Mouse (Mus musculus) heart, embryonic 11.5 days (tissue): ENCODE measurements around the gene Gm4553. TPM values are rescaled to one million over a fixed set of nuclear protein-coding genes. Genes with fewer than 3 reads are reported as not detected.
"Not testable (repeated sequence)": the region's sequence is repeated elsewhere in the genome, so short reads cannot be mapped to it uniquely, and the experiment has no call there.

Experiments
- ATAC-seq: fragments of 200-750 bp; cut with Nextera tagmentation; replicated peaks from 2 replicates; pipeline ENCODE4 v1.8.0; 2017; ENCODE audit warnings: moderate library complexity; ENCODE audit not compliant: insufficient number of reproducible peaks, low FRiP score, low TSS enrichment
- H3K27ac ChIP-seq: fragments of 300-500 bp; sonication (generic); 2 replicates; pipeline ENCODE4 v1.5.1; 2014; ENCODE audit warnings: mild to moderate bottlenecking, low read depth, low read length
- H3K27me3 ChIP-seq: fragments of 300-500 bp; sonication (generic); 2 replicates; pipeline ENCODE4 v1.6.1; 2014; ENCODE audit warnings: mild to moderate bottlenecking, low read length, mixed read lengths; ENCODE audit not compliant: control insufficient read depth, insufficient read depth
- H3K36me3 ChIP-seq: fragments of 300-500 bp; sonication (generic); 2 replicates; pipeline ENCODE4 v1.6.1; 2014; ENCODE audit warnings: mild to moderate bottlenecking, low read length, moderate library complexity, mixed read lengths; ENCODE audit not compliant: control insufficient read depth, insufficient read depth
- H3K4me1 ChIP-seq: fragments of 300-500 bp; sonication (generic); 2 replicates; pipeline ENCODE4 v1.6.1; 2014; ENCODE audit warnings: low read length; ENCODE audit not compliant: control insufficient read depth, insufficient read depth
- H3K4me2 ChIP-seq: fragments of 300-500 bp; sonication (generic); 2 replicates; pipeline ENCODE4 v1.6.1; 2014; ENCODE audit warnings: mild to moderate bottlenecking, moderate library complexity
- H3K4me3 ChIP-seq: fragments of 300-500 bp; sonication (generic); 2 replicates; pipeline ENCODE4 v1.5.1; 2014; ENCODE audit warnings: low read depth, low read length
- H3K9ac ChIP-seq: fragments of 300-500 bp; sonication (generic); 2 replicates; pipeline ENCODE4 v1.6.1; 2014; ENCODE audit warnings: mild to moderate bottlenecking, low read depth, low read length, moderate library complexity
- H3K9me3 ChIP-seq: fragments of 300-500 bp; sonication (generic); replicated peaks from 2 replicates; pipeline ENCODE4 v1.6.1; 2016; ENCODE audit warnings: low read length; ENCODE audit not compliant: control insufficient read depth
- WGBS: fragments of 180-500 bp; shearing (Covaris S2); extraction: QIAGEN DNeasy Blood & Tissue Kit; methylation state at CpG from one replicate; pipeline ENCODE4 v1.1.7; 2014; ENCODE audit not compliant: insufficient replicate concordance; 5-methylcytosine and 5-hydroxymethylcytosine counted together
- polyA plus RNA-seq: library from polyadenylated mRNA; unstranded; fragments of >200 nt; fragmentation: Nextera tagmentation; extraction: Ambion mirVana; gene quantifications from 2 replicates; pipeline ENCODE4 v1.2.1, GENCODE M21; 2014

Gm4553 gene
- polyA plus RNA-seq = not detected in 2 replicates

- not testable (repeated sequence) for H3K36me3 ChIP-seq, H3K27me3 ChIP-seq, H3K4me1 ChIP-seq, H3K4me3 ChIP-seq, H3K4me2 ChIP-seq, H3K9me3 ChIP-seq, ATAC-seq, H3K9ac ChIP-seq, H3K27ac ChIP-seq
These were observed at the start of gene Gm4553 for GRCm38 (mm10) chr7:142165639-142166038. Gene Gm4553, minus strand, starts transcription at chr7:142165739.

GRCm38 (mm10) chr7:142212136-142212535 lies 46.6 kb upstream of the Gm4553 start:
- not testable (repeated sequence) for H3K9me3 ChIP-seq, H3K4me2 ChIP-seq, H3K36me3 ChIP-seq, H3K4me3 ChIP-seq, H3K27ac ChIP-seq, H3K4me1 ChIP-seq, H3K27me3 ChIP-seq, ATAC-seq, H3K9ac ChIP-seq
- 57% methylated on average over 1 of the region's 1 CpGs for WGBS

- H3K36me3 ChIP-seq = no peaks in the 10 kb centered on the region
- no peak for ATAC-seq
- WGBS = 61% methylated on average over 1 of the region's 1 CpGs
These were observed 46.0 kb upstream of the Gm4553 start, which contains the start of gene Gm7579 for GRCm38 (mm10) chr7:142211559-142211958. Gene Gm7579, plus strand, starts transcription at chr7:142211859.

GRCm38 (mm10) chr7:142206891-142207290 lies 41.4 kb upstream of the Gm4553 start:
- 73% methylated on average over 5 of the region's 5 CpGs for WGBS
- ATAC-seq, H3K36me3 ChIP-seq, H3K4me3 ChIP-seq, H3K9ac ChIP-seq, H3K4me2 ChIP-seq, H3K27ac ChIP-seq, H3K9me3 ChIP-seq, H3K4me1 ChIP-seq, H3K27me3 ChIP-seq: not testable (repeated sequence)

More at GRCm38 (mm10) chr7:142211559-142211958, 46.0 kb upstream of the Gm4553 start, which contains the start of gene Gm7579:
- Histone ChIP-seq H3K27me3 (no peaks in the 10 kb centered on the region), H3K9ac (no peak within 1 kb of the TSS), H3K4me1 (no peaks in the 10 kb centered on the region), H3K27ac (no peak within 1 kb of the TSS), H3K9me3 (no peaks in the 10 kb centered on the region), H3K4me2 (no peak within 1 kb of the TSS), H3K4me3 (no peak within 1 kb of the TSS)

GRCm38 (mm10) chr7:142205488-142205887 lies 39.9 kb upstream of the Gm4553 start:
- H3K4me3 ChIP-seq = no peak overlapping the region
- H3K27ac ChIP-seq = no peak overlapping the region
- H3K9ac ChIP-seq = no peak overlapping the region
- H3K9me3 ChIP-seq = no peaks in the 10 kb centered on the region
- H3K4me2 ChIP-seq = no peak overlapping the region
- ATAC-seq = no peak
- H3K27me3 ChIP-seq = no peaks in the 10 kb centered on the region
- H3K4me1 ChIP-seq = no peaks in the 10 kb centered on the region
- H3K36me3 ChIP-seq = no peaks in the 10 kb centered on the region

DNA sequence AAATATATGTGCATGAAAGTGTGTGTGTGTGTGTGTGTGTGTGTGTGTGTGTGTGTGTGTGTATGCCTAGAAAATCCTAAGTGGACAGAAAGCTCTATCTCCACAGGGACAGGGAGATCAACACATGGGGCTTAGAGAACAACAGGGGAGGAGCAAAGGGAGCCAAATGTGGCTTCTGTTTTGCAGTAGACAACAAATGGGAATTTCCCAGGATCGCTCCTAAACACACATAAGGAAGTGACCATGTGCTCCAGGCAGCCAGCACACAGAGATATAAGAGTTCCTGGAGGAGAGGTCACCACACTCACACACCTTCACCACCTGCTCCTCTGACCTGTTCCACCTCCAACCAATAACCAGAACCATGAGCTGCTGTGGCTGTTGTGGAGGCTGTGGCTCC lies 35.5 kb upstream of the Gm4553 start, which contains the start of gene Krtap5-3:
Gene Krtap5-3 (plus strand): TSS at position 301 of the 400 bp plus-strand sequence.
- H3K9me3 ChIP-seq = no peaks in the 10 kb centered on the region
- no peak for ATAC-seq
- 68% methylated on average over 1 of the region's 1 CpGs for WGBS

GRCm38 (mm10) chr7:142198748-142199147 lies 33.2 kb upstream of the Gm4553 start:
- WGBS = 65% methylated on average over 2 of the region's 2 CpGs
- no peak for ATAC-seq
- no peak overlapping the region for H3K27ac ChIP-seq
- no peak overlapping the region for H3K9ac ChIP-seq
- H3K27me3 ChIP-seq = no peaks in the 10 kb centered on the region
- no peaks in the 10 kb centered on the region for H3K36me3 ChIP-seq
- H3K4me3 ChIP-seq = no peak overlapping the region
- no peaks in the 10 kb centered on the region for H3K4me1 ChIP-seq
- no peak overlapping the region for H3K4me2 ChIP-seq
- no peaks in the 10 kb centered on the region for H3K9me3 ChIP-seq

More for the DNA sequence above, 35.5 kb upstream of the Gm4553 start, which contains the start of gene Krtap5-3:
- no peak within 1 kb of the TSS for H3K9ac ChIP-seq
- no peak within 1 kb of the TSS for H3K27ac ChIP-seq
- no peak within 1 kb of the TSS for H3K4me2 ChIP-seq
- no peak within 1 kb of the TSS for H3K4me3 ChIP-seq
- no peaks in the 10 kb centered on the region for H3K36me3 ChIP-seq
- H3K4me1 ChIP-seq = no peaks in the 10 kb centered on the region
- H3K27me3 ChIP-seq = no peaks in the 10 kb centered on the region

DNA sequence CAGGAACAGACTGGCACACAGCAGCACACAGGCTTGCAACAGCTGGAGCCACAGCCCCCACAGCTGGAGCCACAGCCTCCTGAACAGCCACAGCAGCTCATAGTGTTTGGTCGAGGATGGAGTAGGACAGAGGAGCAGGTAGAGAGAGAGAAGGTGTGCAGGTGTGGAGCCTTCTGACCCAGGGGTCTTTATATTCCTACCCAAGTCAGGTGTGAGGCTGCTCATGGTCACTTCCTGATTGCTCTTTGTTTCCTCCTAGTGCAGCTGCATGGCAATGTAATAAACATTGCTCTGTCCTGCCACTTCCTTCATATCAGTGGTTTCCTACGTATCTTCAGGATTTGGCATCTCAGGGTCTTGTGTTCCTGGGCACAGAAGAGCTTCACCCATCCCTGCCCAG lies 24.8 kb upstream of the Gm4553 start, which contains the start of gene Gm10153:
Gene Gm10153 (minus strand): TSS at position 101 of the 400 bp plus-strand sequence.
- H3K9ac ChIP-seq = no peak within 1 kb of the TSS
- H3K4me1 ChIP-seq = no peaks in the 10 kb centered on the region
- no peak within 1 kb of the TSS for H3K4me2 ChIP-seq
- no peak for ATAC-seq
- no peaks in the 10 kb centered on the region for H3K9me3 ChIP-seq
- H3K36me3 ChIP-seq = no peaks in the 10 kb centered on the region
- H3K27ac ChIP-seq = no peak within 1 kb of the TSS
- no peaks in the 10 kb centered on the region for H3K27me3 ChIP-seq
- 45% methylated on average over 2 of the region's 2 CpGs for WGBS
- no peak within 1 kb of the TSS for H3K4me3 ChIP-seq

GRCm38 (mm10) chr7:142188156-142188555 lies 22.6 kb upstream of the Gm4553 start:
- Histone ChIP-seq H3K4me3 (no peak overlapping the region), H3K27ac (no peak overlapping the region), H3K4me2 (no peak overlapping the region), H3K27me3 (no peaks in the 10 kb centered on the region), H3K9me3 (no peaks in the 10 kb centered on the region), H3K9ac (no peak overlapping the region), H3K36me3 (no peaks in the 10 kb centered on the region), H3K4me1 (no peaks in the 10 kb centered on the region)
- 72% methylated on average over 2 of the region's 2 CpGs for WGBS
- no peak for ATAC-seq
